Mouse (Mus musculus) B cell, adult 62 days (primary cell): ENCODE data around the gene Mettl14. TPM values are rescaled to one million over a fixed set of nuclear protein-coding genes. Genes with fewer than 3 reads are reported as not detected.

ENCODE experiments used
- total RNA-seq: library from RNA; stranded (reverse); gene quantifications from 4 replicates; pipeline ENCODE4 v1.2.4, GENCODE M21; 2023

Gene Mettl14
- 16.2 to 21.7 TPM (median 19.0 TPM) in 4 replicates for total RNA-seq

DNA sequence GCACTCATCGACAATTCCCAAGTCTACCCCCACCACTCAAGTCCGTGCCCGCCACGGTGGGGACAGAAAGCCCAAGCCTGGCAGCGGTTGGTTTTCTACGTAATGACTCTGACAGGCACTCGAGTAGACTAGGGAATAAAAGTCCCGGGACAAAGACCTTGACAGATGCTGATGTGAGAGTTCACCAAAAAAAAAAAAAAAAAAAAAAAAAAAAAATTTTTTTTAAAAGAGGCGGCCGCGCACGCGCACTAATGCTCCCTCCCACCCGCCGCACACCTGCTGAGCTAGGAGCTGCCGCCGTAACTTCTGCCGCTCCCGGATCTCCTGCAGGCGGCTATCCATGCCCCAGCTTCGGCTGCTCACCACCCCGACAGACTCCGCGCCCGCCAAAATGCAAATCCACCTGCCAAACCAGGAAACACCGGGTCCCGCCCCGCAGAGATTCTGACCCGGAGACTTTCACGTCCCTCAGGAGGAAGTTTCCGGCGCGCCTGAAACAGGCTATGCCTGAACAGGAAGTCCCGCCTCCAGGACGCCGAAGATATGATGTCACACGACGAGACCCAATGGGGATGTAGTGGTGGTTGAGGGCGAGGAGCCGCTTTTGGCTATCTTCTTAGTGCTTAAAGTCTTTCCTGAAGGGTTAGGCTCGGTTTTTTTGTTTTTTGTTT, at the start of gene Mettl14:
TSS of gene Mettl14 (minus strand) at position 623 of the 671 bp plus-strand sequence.

Other genes with a start within 250 kb of the Mettl14 start
- gene Synpo2, start 150.0 kb downstream of the Mettl14 start, total RNA-seq: 7.4 to 15.0 TPM (median 12.4 TPM) in 4 replicates
- gene Sec24d, start 118.7 kb downstream of the Mettl14 start, total RNA-seq: 16.5 to 20.0 TPM (median 17.3 TPM) in 4 replicates
- 1.4 to 2.6 TPM (median 2.0 TPM) in 4 replicates for gene Prss12, start 60.8 kb upstream of the Mettl14 start, total RNA-seq